Mouse (Mus musculus) intestine, embryonic 15.5 days (tissue): Measurements from ENCODE around the gene Dusp23. TPM values are rescaled to one million over a fixed set of nuclear protein-coding genes. Genes with fewer than 3 reads are reported as not detected.

Source experiments
- ATAC-seq: fragments of 200-750 bp; cut with Nextera tagmentation; 2 replicates; pipeline ENCODE4 v1.8.0; 2017; ENCODE audit warnings: moderate TSS enrichment, moderate library complexity
- H3K27ac ChIP-seq: fragments of 300-500 bp; sonication (generic); 2 replicates; pipeline ENCODE4 v1.5.1; 2015; ENCODE audit warnings: mild to moderate bottlenecking, inconsistent platforms
- H3K27me3 ChIP-seq: fragments of 300-500 bp; sonication (generic); replicated peaks from 2 replicates; pipeline ENCODE4 v1.6.1; 2015; ENCODE audit warnings: inconsistent platforms
- H3K36me3 ChIP-seq: fragments of 300-500 bp; sonication (generic); 2 replicates; pipeline ENCODE4 v1.6.1; 2015; ENCODE audit warnings: inconsistent platforms
- H3K4me1 ChIP-seq: fragments of 300-500 bp; sonication (generic); replicated peaks from 2 replicates; pipeline ENCODE4 v1.6.1; 2015; ENCODE audit warnings: inconsistent platforms
- H3K4me2 ChIP-seq: fragments of 300-500 bp; sonication (generic); replicated peaks from 2 replicates; pipeline ENCODE4 v1.6.1; 2015; ENCODE audit warnings: mild to moderate bottlenecking, inconsistent platforms
- H3K4me3 ChIP-seq: fragments of 300-500 bp; sonication (generic); replicated peaks from 2 replicates; pipeline ENCODE4 v1.5.1; 2015; ENCODE audit warnings: inconsistent platforms
- H3K9ac ChIP-seq: fragments of 300-500 bp; sonication (generic); 2 replicates; pipeline ENCODE4 v1.6.1; 2015; ENCODE audit warnings: inconsistent platforms
- H3K9me3 ChIP-seq: fragments of 300-500 bp; sonication (generic); 2 replicates; pipeline ENCODE4 v1.6.1; 2016; ENCODE audit warnings: inconsistent platforms
- WGBS: fragments of 180-500 bp; shearing (Covaris S2); methylation state at CpG from one replicate; pipeline ENCODE4 v1.1.7; 2015; 5-methylcytosine and 5-hydroxymethylcytosine counted together
- polyA plus RNA-seq: library from polyadenylated mRNA; unstranded; fragments of >200 nt; fragmentation: Nextera tagmentation; extraction: Ambion mirVana; gene quantifications from 2 replicates; pipeline ENCODE4 v1.2.1, GENCODE M21; 2015

The Dusp23 gene
- polyA plus RNA-seq, 1 experiment from 2014 or later: 11.3 TPM

GRCm38 (mm10) chr1:172585612-172586567 is 46.9 kb downstream of the Dusp23 start:
- Histone ChIP-seq H3K4me2 (no peak overlapping the region), H3K27me3 (peaks cover 4% of the 10 kb centered on the region; the same call in 1 of the 2 replicates), H3K9me3 (no peaks in the 10 kb centered on the region), H3K4me3 (no peak overlapping the region), H3K27ac (no peak overlapping the region), H3K36me3 (no peaks in the 10 kb centered on the region), H3K4me1 (no peaks in the 10 kb centered on the region), H3K9ac (no peak overlapping the region)
- 36% methylated on average over 26 of the region's 26 CpGs for WGBS
- ATAC-seq: no peak

DNA sequence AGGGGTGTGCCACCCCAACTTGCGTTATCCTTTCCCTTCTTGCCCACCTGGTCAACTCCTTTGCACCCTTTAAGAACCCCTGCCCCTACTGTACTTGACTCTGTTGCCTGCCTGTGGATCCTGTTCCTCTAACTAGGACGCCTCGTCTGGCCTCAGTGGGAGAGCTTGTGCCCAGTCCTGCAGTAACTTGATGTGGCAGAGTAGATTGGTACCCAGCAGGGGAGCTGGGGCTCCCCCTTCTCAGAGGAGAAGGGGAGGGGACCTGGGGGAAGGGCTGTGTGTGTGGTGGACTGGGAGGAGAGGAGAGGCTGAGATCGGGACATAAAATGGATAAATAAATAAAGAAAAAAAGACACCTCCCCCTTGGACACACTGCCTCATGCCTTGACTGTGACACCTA is 47.7 kb downstream of the Dusp23 start:
- Histone ChIP-seq H3K36me3 (no peaks in the 10 kb centered on the region), H3K4me3 (no peak overlapping the region), H3K9me3 (no peaks in the 10 kb centered on the region), H3K27ac (no peak overlapping the region), H3K4me2 (no peak overlapping the region), H3K27me3 (peaks cover 4% of the 10 kb centered on the region; the same call in 1 of the 2 replicates), H3K9ac (no peak overlapping the region), H3K4me1 (no peaks in the 10 kb centered on the region)
- ATAC-seq: no peak
- WGBS: 50% methylated on average over 4 of the region's 4 CpGs

DNA sequence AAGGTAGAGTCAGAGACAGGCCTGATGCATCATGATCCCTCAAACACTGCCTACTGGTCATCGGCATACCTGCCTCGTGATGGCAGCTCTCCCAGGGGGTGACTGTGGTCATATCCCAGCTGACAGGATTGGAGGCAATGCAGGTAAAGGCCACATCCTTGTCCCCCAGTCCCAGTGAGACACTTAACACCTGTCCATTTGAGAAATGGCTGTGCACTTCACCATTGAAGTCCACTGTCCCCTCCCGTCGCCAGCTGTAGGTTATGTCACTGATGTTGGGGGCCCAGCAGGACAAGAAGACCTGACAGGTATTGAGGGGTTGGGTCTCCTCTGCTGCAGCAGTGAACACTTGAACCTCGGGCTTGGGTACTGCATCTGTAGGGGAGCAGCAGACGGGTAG is 48.5 kb downstream of the Dusp23 start:
- Histone ChIP-seq H3K36me3 (no peaks in the 10 kb centered on the region), H3K9ac (no peak overlapping the region), H3K4me2 (no peak overlapping the region), H3K4me3 (no peak overlapping the region), H3K4me1 (no peaks in the 10 kb centered on the region), H3K27ac (no peak overlapping the region), H3K9me3 (no peaks in the 10 kb centered on the region), H3K27me3 (peaks cover 4% of the 10 kb centered on the region; the same call in 1 of the 2 replicates)
- WGBS: 86% methylated on average over 6 of the region's 6 CpGs
- ATAC-seq: no peak

DNA sequence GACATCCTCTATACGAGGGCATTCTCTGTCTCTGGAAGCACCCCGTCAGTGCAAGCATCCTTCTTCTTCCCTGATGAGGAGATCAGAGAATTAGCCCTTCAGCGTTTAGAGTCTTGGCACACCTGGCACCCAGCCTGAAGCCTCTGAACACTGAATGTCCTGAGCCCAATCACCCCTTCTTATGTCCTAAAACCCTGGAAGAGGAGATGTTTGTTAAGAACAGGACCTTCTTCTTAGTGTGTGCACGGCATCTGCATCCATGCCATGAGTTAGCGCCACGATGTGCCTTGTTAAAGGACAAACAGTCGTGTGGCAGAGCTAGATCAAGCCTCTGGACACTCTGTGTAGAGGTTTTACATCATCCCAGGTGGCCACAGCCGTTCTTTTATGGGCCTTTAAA is 50.3 kb downstream of the Dusp23 start:
- H3K36me3 ChIP-seq: no peaks in the 10 kb centered on the region
- no peak overlapping the region for H3K27ac ChIP-seq
- H3K9me3 ChIP-seq: no peaks in the 10 kb centered on the region
- no peaks in the 10 kb centered on the region for H3K4me1 ChIP-seq
- 78% methylated on average over 8 of the region's 8 CpGs for WGBS
- H3K27me3 ChIP-seq: peaks cover 4% of the 10 kb centered on the region; the same call in 1 of the 2 replicates
- no peak overlapping the region for H3K4me2 ChIP-seq
- no peak overlapping the region for H3K9ac ChIP-seq
- no peak for ATAC-seq
- no peak overlapping the region for H3K4me3 ChIP-seq

Other genes with a start within 250 kb of the Dusp23 start
- 2.2 and 2.5 TPM in 2 replicates for gene Slamf9, start 157.6 kb downstream of the Dusp23 start, polyA plus RNA-seq
- gene Igsf9, start 151.2 kb downstream of the Dusp23 start, polyA plus RNA-seq: 68.7 and 77.8 TPM in 2 replicates
- gene Tagln2, start 132.9 kb downstream of the Dusp23 start, polyA plus RNA-seq: 388 and 395 TPM in 2 replicates
- gene Cfap45, start 112.2 kb downstream of the Dusp23 start, polyA plus RNA-seq: 1.1 and 1.2 TPM in 2 replicates
- 0.28 and 0.43 TPM in 2 replicates for gene Vsig8, start 77.0 kb downstream of the Dusp23 start, polyA plus RNA-seq
- gene Slamf8, start 42.4 kb downstream of the Dusp23 start, polyA plus RNA-seq: 0.33 and 0.37 TPM in 2 replicates
- not detected in 2 replicates for gene Fcrl6, start 30.4 kb downstream of the Dusp23 start, polyA plus RNA-seq
- 1.5 and 1.6 TPM in 2 replicates for gene Crp, start 65.1 kb upstream of the Dusp23 start, polyA plus RNA-seq